Mouse (Mus musculus): ENCODE results near the gene Gm17660.

GRCm38 (mm10) chr5:104126561-104127320 lies 49.3 kb upstream of the Gm17660 start:
- no peak for TF ChIP-seq CTCF (IDR thresholded peaks at IDR 0.05; ENCODE audit: low read depth)
- no peak for TF ChIP-seq EP300 (optimal IDR thresholded peaks at IDR 0.05)
